Mouse (Mus musculus) left cerebral cortex, postnatal 14 days (tissue): ENCODE measurements around the gene Pym1. TPM values are rescaled to one million over a fixed set of nuclear protein-coding genes. Genes with fewer than 3 reads are reported as not detected.
A peak's percentile ranks its signal among the peaks of the same experiment; 100 is the strongest.
"Not testable (repeated sequence)": the region's sequence is repeated elsewhere in the genome, so short reads cannot be mapped to it uniquely, and the experiment has no call there.

ENCODE experiments used
- DNase-seq, 2 experiments: peaks; one replicate each; pipeline ENCODE4 v3.0.0; 2021 to 2022; ENCODE audit warnings: low spot score in 2 of 2, mixed read lengths in 1 of 2
- intact Hi-C: fragments of 180-260 bp; cut with DNase I; formaldehyde crosslinking; loops from one replicate; pipeline ENCODE4 v1.15.1; 2025
- long read RNA-seq, 2 experiments: library from polyadenylated mRNA; stranded (forward); transcript quantifications; one replicate each; pipeline ENCODE4 v2.0.0; 2021
- total RNA-seq, 2 experiments: library from RNA; stranded (reverse); gene quantifications; 2 replicates each; pipeline ENCODE4 v1.2.3; 2021

Pym1 gene
- 10 to 100 TPM; 30.7 to 32.7 TPM for total RNA-seq
- long read RNA-seq, experiment 1, transcript Pym1-201 (3 exons, 1,156 nt), result major isoform, 5 of 8 reads
- long read RNA-seq, experiment 1, partial matches to known transcripts, result 0 of 8 reads
- long read RNA-seq, experiment 1, other reads (novel, unspliced or antisense), result 2 of 8 reads
- long read RNA-seq, experiment 2, partial matches to known transcripts, result 0 of 5 reads
- long read RNA-seq, experiment 2, other reads (novel, unspliced or antisense), result 0 of 5 reads

GRCm38 (mm10) chr10:128747646-128748251, at the start of gene Pym1:
Gene Pym1, plus strand, starts transcription at chr10:128747889.
- peak; percentile 27 to 38 for DNase-seq
- intact Hi-C loops, result loop anchor here (1.0 to 5.0 kb wide), 2 partner anchors 50 to 58 kb away; partner anchors contain the start of gene Rab5b

- intact Hi-C loops, result loop anchor here (5.0 kb wide), 1 partner anchor 48 kb away; the partner anchor contains the start of gene Pym1
Measured at GRCm38 (mm10) chr10:128699006-128699405, 48.7 kb upstream of the Pym1 start.

GRCm38 (mm10) chr10:128699611-128700010, 48.1 kb upstream of the Pym1 start:
- intact Hi-C loops, result loop anchor here (5.0 kb wide), 1 partner anchor 48 kb away; the partner anchor contains the start of gene Pym1
- no peak for DNase-seq

More at GRCm38 (mm10) chr10:128699006-128699405, 48.7 kb upstream of the Pym1 start:
- no peak for DNase-seq

- no peak for DNase-seq
- intact Hi-C loops, result no loop called here
Measured at GRCm38 (mm10) chr10:128700712-128701111, 47.0 kb upstream of the Pym1 start.

- intact Hi-C loops, result no loop called here
- DNase-seq, result no peak
Measured at GRCm38 (mm10) chr10:128702328-128703007, 45.2 kb upstream of the Pym1 start.

- no peak for DNase-seq
- intact Hi-C loops, result no loop called here
Measured at GRCm38 (mm10) chr10:128703895-128704294, 43.8 kb upstream of the Pym1 start, which contains the start of gene Pmel. Gene Pmel, plus strand, starts transcription at chr10:128704195.

- peak; percentile 79 to 85 for DNase-seq
- intact Hi-C loops, result no loop called here
Measured at GRCm38 (mm10) chr10:128704491-128705316, 43.0 kb upstream of the Pym1 start, which contains the start of gene Cdk2. Gene Cdk2, minus strand, starts transcription at chr10:128705031.

- DNase-seq, result peak; percentile 24 to 38
- intact Hi-C loops, result no loop called here
Measured at GRCm38 (mm10) chr10:128705317-128705693, 42.4 kb upstream of the Pym1 start.

GRCm38 (mm10) chr10:128711318-128711717, 36.4 kb upstream of the Pym1 start:
- intact Hi-C loops, DNase-seq: not testable (repeated sequence)

- intact Hi-C loops, result no loop called here
- DNase-seq, result no peak
Measured at GRCm38 (mm10) chr10:128715559-128716537, 31.8 kb upstream of the Pym1 start.

GRCm38 (mm10) chr10:128725466-128725865, 22.2 kb upstream of the Pym1 start:
- DNase-seq, intact Hi-C loops: not testable (repeated sequence)

GRCm38 (mm10) chr10:128728059-128728458, 19.6 kb upstream of the Pym1 start:
- no peak for DNase-seq
- intact Hi-C loops, result no loop called here

- intact Hi-C loops, result no loop called here
- peak; percentile 69 to 72 for DNase-seq
Measured at GRCm38 (mm10) chr10:128731002-128731433, 16.7 kb upstream of the Pym1 start.

- intact Hi-C loops, result no loop called here
Measured at GRCm38 (mm10) chr10:128731992-128732391, 15.7 kb upstream of the Pym1 start.

GRCm38 (mm10) chr10:128737435-128737834, 10.3 kb upstream of the Pym1 start:
- intact Hi-C loops, result no loop called here
- no peak for DNase-seq

More at GRCm38 (mm10) chr10:128731992-128732391, 15.7 kb upstream of the Pym1 start:
- DNase-seq, result no peak

- DNase-seq, result no peak
- intact Hi-C loops, result loop anchor here (5.0 kb wide), 1 partner anchor 152 kb away; the partner anchor contains the start of gene Gdf11
Measured at GRCm38 (mm10) chr10:128740296-128740695, 7.4 kb upstream of the Pym1 start.

GRCm38 (mm10) chr10:128742616-128743015, 5.1 kb upstream of the Pym1 start:
- intact Hi-C loops, result loop anchor here (5.0 kb wide), 1 partner anchor 150 kb away; the partner anchor contains the start of gene Gdf11
- DNase-seq, result no peak

- intact Hi-C loops, result loop anchor here (5.0 kb wide), 1 partner anchor 149 kb away; the partner anchor contains the start of gene Gdf11
- DNase-seq, result no peak
Measured at GRCm38 (mm10) chr10:128743235-128743634, 4.5 kb upstream of the Pym1 start.
